Mouse (Mus musculus): ENCODE measurements around the gene Yrdc.

The Yrdc gene

GRCm38 (mm10) chr4:124850261-124850913 lies at the start of gene Yrdc:
Yrdc (plus strand) TSS chr4:124850679.
- in situ Hi-C loops (cut with MboI; ENCODE audit: low pct_unique_long_range_greater_than_20kb in 1 of 2, low sequenced_read_pairs in 2 of 2, unreplicated experiment in 1 of 2): no loop called here

DNA sequence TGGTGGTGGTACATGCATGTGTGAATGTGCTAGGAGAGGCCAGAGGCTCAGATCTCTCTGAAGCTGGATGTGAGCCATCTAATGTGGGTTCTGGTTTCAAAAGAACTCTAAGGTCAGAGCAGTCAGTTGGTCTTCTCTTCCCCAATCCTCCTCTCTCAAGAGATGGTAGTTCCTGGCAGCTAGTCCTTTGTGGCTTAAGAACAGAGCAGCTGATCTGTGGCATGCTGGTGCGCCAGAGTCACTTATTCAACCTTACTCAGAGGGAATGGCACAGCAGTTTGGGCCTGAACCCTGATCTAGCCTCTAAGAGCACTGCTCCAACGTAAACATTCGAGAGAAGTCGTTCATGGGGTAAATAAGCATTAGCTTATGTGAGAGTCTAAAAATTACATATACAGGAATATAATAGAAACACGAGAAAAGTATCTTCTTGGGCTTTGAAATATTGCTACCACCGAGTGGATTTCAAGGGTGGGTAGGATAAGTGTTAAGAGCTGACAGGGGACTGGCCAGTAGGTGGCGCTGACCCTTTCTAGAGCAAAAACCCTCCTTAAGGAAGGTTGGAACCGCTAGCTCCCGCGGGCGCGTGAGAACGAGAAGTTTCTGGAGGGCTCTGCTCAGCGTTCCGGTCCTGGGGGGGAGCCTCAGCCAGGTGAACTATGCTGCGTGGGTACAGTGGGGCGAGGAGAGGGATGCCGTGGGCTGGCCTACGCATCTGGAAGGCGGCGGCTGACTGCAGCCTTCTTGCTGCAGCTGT lies 48.7 kb upstream of the Yrdc start, which contains the start of gene Mtf1:
TSS of gene Mtf1 (plus strand) at position 553 of the 757 bp plus-strand sequence.
- in situ Hi-C loops (cut with MboI; ENCODE audit: low pct_unique_long_range_greater_than_20kb in 1 of 2, low sequenced_read_pairs in 2 of 2, unreplicated experiment in 1 of 2): loop anchor here in 1 of 2 experiments (5.0 kb wide), 1 partner anchor 56 kb away; no protein-coding TSS in a partner anchor

DNA sequence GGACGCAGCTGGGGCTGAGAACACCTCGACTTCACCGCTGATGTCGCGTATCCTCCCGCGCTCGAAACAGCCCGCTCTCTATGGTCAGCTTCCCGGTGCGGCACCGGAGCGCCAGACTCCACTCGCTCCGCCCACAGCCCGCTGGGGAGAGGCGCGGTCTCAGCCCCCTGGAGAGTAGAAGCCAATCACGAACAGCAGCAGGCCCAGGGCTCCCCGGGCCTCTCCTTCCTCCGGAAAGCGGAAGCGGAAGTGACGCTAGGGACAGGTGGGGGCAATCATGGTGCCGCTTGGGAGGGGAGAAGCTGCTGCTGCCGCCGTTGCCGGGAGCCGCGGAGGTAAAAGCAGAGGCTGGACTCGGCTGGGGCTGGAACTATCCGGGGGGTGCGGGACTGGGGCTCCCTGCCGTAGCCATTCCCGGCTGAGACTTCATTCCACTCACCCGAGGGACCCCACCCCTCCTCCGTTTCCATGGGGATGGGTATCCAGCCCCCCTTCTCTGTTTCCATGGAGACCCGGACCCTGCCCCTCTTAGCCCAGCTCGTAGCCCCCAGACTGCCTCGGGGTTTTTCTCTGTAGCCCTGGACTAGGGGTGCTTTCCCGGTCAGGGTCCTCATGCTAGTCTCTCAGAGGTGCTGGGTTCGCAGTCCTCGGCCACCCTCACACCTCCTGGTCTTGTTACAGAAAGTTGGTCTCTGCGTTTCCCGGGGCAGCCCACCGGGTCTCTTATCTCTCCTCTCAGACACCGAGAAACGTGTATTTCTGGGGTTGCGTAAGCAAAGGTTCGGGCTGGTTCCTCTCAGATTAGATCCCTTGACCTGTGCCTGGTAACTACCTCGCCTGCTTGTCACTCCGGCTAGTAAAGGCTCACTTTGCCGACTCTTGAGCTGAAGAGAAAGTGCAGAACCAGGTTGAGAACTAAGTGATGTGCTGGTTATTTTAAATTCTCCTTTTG lies 47.9 kb upstream of the Yrdc start:
- in situ Hi-C loops (cut with MboI; ENCODE audit: low pct_unique_long_range_greater_than_20kb in 1 of 2, low sequenced_read_pairs in 2 of 2, unreplicated experiment in 1 of 2): loop anchor here in 1 of 2 experiments (5.0 kb wide), 1 partner anchor 55 kb away; no protein-coding TSS in a partner anchor

- in situ Hi-C loops (cut with MboI; ENCODE audit: low pct_unique_long_range_greater_than_20kb in 1 of 2, low sequenced_read_pairs in 2 of 2, unreplicated experiment in 1 of 2): loop anchor here in 1 of 2 experiments (5.0 kb wide), 1 partner anchor 54 kb away; no protein-coding TSS in a partner anchor
Measured at GRCm38 (mm10) chr4:124803406-124803805, 47.1 kb upstream of the Yrdc start.

DNA sequence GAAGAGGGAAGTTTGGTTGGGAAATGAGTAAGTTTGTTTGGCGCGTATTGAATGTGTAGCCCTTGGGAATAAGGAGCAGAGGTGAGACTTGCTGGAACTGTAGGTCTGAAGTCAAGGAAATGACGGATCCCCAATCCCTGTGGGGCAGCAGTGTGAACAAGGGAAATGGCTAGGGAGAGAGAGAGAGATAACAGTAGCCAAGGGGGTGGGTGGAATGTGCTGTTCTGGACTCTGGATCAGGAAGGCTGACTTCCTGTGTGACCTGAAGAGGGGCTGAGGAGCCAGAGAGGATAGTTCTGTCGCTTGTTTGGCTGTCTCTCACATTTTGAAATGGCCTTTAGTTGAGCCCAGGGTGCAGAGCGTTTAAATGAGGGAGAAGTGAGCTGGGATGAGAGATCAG lies 42.0 kb upstream of the Yrdc start:
- in situ Hi-C loops (cut with MboI; ENCODE audit: low pct_unique_long_range_greater_than_20kb in 1 of 2, low sequenced_read_pairs in 2 of 2, unreplicated experiment in 1 of 2): no loop called here

DNA sequence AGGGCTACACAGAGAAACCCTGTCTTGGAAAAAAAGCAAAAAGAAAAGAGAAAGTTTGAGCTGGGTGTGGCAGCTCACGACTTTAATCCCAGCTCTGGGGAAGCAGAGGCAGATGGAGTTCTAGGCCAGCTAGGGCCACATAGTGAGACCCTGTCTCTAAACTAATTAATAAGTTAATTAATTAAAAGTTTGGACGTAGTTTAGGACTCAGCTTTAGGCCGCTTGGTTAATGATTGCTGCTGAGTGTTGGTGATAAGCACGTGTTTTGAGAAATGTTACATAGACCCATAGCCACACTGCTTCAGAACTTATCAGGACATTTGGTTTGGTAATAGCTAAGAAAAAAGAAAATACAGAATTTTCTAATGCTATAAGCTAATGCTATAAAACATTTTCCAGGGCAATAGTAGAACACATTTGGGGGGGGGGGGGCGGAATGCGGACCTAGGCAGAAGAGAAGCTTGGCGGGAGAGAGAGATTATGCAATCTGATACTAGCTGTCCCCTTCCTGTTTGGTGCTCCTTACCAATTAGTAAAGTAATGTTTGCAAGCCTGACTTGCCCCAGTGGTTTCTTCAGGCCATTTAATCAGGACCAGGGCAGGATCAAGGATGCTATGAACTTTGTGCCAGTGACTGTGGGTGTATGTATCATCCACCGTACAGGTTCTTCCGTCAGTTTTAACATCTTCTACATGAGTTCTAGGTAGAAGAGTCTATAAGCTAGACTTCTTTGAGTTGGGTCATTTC lies 41.2 kb upstream of the Yrdc start:
- in situ Hi-C loops (cut with MboI; ENCODE audit: low pct_unique_long_range_greater_than_20kb in 1 of 2, low sequenced_read_pairs in 2 of 2, unreplicated experiment in 1 of 2): no loop called here

- in situ Hi-C loops (cut with MboI; ENCODE audit: low pct_unique_long_range_greater_than_20kb in 1 of 2, low sequenced_read_pairs in 2 of 2, unreplicated experiment in 1 of 2): no loop called here
Measured at GRCm38 (mm10) chr4:124810056-124810455, 40.4 kb upstream of the Yrdc start.

- in situ Hi-C loops (cut with MboI; ENCODE audit: low pct_unique_long_range_greater_than_20kb in 1 of 2, low sequenced_read_pairs in 2 of 2, unreplicated experiment in 1 of 2): no loop called here
Measured at GRCm38 (mm10) chr4:124811347-124811975, 39.0 kb upstream of the Yrdc start.

- in situ Hi-C loops (cut with MboI; ENCODE audit: low pct_unique_long_range_greater_than_20kb in 1 of 2, low sequenced_read_pairs in 2 of 2, unreplicated experiment in 1 of 2): no loop called here
Measured at GRCm38 (mm10) chr4:124815901-124816300, 34.6 kb upstream of the Yrdc start.

GRCm38 (mm10) chr4:124817803-124818202 lies 32.7 kb upstream of the Yrdc start:
- in situ Hi-C loops (cut with MboI; ENCODE audit: low pct_unique_long_range_greater_than_20kb in 1 of 2, low sequenced_read_pairs in 2 of 2, unreplicated experiment in 1 of 2): no loop called here

- in situ Hi-C loops (cut with MboI; ENCODE audit: low pct_unique_long_range_greater_than_20kb in 1 of 2, low sequenced_read_pairs in 2 of 2, unreplicated experiment in 1 of 2): no loop called here
Measured at GRCm38 (mm10) chr4:124818832-124819231, 31.6 kb upstream of the Yrdc start.

GRCm38 (mm10) chr4:124824967-124825366 lies 25.5 kb upstream of the Yrdc start:
- in situ Hi-C loops (cut with MboI; ENCODE audit: low pct_unique_long_range_greater_than_20kb in 1 of 2, low sequenced_read_pairs in 2 of 2, unreplicated experiment in 1 of 2): no loop called here

DNA sequence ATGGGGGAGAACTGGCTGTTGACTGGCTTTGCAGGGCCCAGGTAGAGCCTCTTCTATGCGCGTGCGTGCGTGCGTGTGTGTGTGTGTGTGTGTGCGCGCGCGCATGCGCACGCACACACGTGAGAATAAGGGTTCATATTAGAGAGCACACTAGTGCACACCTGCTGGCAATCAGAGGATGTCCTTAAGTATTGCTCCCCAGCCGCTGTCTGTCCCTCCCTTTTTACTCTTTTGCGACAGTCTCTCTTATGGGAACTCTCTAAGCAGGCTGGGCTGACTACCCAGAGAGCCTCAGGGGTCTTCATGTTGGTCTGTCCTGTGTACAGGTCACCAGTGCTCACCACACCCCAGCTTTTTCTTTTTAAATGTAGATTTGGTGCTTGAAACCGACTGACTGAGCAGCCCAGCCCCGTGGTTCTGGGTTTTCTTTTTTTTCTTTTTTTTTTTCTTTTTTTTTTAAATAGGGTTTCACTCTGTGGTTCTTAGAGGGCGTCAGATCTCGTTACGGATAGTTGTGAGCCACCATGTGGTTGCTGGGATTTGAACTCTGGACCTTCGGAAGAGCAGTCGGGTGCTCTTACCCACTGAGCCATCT lies 25.0 kb upstream of the Yrdc start:
- in situ Hi-C loops (cut with MboI; ENCODE audit: low pct_unique_long_range_greater_than_20kb in 1 of 2, low sequenced_read_pairs in 2 of 2, unreplicated experiment in 1 of 2): no loop called here

DNA sequence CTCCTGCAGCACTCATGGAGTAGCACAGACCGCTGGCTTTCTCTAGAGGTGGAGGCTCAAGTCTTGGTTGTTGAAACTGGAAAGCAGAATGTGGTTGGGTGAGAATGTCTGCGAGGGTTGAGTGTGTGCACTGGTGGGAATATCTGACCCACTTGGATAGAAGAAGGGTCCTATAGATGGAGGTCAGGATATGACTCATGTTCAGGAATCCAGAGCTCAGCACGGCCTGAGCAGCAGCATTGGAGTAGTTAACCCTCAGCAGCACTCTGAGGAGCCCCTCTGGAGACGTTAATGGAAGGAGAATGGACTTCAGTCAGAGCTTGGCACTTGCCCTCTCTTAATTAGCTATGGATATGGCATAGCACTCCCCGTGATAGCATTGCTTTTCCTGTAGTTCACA lies 20.8 kb upstream of the Yrdc start:
- in situ Hi-C loops (cut with MboI; ENCODE audit: low pct_unique_long_range_greater_than_20kb in 1 of 2, low sequenced_read_pairs in 2 of 2, unreplicated experiment in 1 of 2): no loop called here

DNA sequence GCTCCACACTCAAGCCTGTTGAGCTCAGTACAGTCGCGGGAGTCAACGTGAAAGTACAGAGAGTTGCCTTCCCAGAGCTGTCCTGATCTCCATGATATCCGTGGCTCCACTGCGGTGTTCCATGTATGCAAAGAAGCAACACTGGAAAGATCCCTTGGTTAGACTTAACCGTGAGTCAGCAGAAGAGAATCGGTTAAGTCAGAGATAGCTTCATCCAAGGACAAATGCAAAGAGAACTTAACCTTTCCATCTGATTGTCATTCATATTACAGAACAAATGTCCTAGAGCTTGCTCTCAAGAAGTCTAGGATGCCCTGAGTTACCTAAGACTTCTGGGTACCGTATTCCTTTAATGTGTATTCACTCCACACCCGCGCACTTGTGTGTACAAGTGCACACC lies 17.7 kb upstream of the Yrdc start:
- in situ Hi-C loops (cut with MboI; ENCODE audit: low pct_unique_long_range_greater_than_20kb in 1 of 2, low sequenced_read_pairs in 2 of 2, unreplicated experiment in 1 of 2): no loop called here

GRCm38 (mm10) chr4:124838035-124838700 lies 12.3 kb upstream of the Yrdc start:
- in situ Hi-C loops (cut with MboI; ENCODE audit: low pct_unique_long_range_greater_than_20kb in 1 of 2, low sequenced_read_pairs in 2 of 2, unreplicated experiment in 1 of 2): no loop called here

GRCm38 (mm10) chr4:124840998-124841397 lies 9.5 kb upstream of the Yrdc start:
- in situ Hi-C loops (cut with MboI; ENCODE audit: low pct_unique_long_range_greater_than_20kb in 1 of 2, low sequenced_read_pairs in 2 of 2, unreplicated experiment in 1 of 2): loop anchor here in 1 of 2 experiments (10.0 kb wide), 1 partner anchor 126 kb away; the partner anchor contains the start of gene Sf3a3

Measured in mouse embryonic stem cell (cell line).